29 mouse cellular contexts compared by ENCODE assay signal in the genomic region with DNA sequence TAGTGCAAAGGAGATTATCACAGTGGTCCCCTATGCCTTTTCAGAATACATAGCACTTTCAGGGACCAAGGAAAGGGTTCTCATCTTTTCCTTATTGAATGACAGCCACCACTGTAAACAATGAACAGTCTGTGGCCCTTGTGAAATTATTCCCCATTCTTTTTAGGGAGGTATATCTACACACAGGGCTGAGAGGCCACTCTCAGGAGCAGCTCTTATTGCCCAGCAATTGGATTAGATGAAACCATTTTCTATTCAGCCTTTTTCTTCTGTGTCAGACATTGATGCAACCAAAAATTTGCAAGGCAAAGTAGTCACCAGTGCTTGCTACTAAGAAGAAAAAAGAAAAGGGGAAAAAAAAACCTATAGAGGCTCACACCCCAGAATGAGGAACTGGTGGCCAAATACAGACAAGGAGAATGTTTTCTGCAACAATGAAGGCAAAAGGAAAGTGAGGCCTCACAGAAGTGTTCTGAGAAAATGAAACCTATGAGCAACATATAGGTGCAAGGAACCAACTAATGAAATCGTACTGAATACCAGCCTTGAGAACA.
"Had no signal": no experiment of that assay in that cellular context is flagged by ENCODE, and none has a peak within 500 bp of the region (broad histone marks: within the 10 kb centered on the region; RNA-seq: fewer than 3 reads in every experiment).

No protein-coding gene starts in this region.

- H3K4me1 ChIP-seq: limb, embryonic 10.5 days; limb, embryonic 12.5 days; limb, embryonic 13.5 days; limb, embryonic 15.5 days; liver, embryonic 12.5 days; liver, embryonic 13.5 days; liver, embryonic 15.5 days; lung, embryonic 15.5 days; megakaryocyte, embryonic 14.5 days; neural tube, embryonic 12.5 days had no signal

- H3K27ac ChIP-seq: left cerebral cortex, adult 2 months; limb, embryonic 10.5 days; limb, embryonic 12.5 days; limb, embryonic 13.5 days; limb, embryonic 15.5 days; liver, embryonic 12.5 days; liver, embryonic 13.5 days; liver, embryonic 14.5 days; liver, embryonic 15.5 days; lung, embryonic 15.5 days; macrophage; midbrain, embryonic 10.5 days; midbrain, embryonic 13.5 days; neural tube, embryonic 12.5 days had no signal

- H3K9ac ChIP-seq: limb, embryonic 12.5 days; limb, embryonic 13.5 days; limb, embryonic 15.5 days; liver, embryonic 12.5 days; liver, embryonic 13.5 days; liver, embryonic 14.5 days; liver, embryonic 15.5 days; liver, postnatal 0 days; lung, embryonic 14.5 days; lung, embryonic 15.5 days; midbrain, embryonic 13.5 days; neural tube, embryonic 12.5 days had no signal

- H3K27me3 ChIP-seq: limb, embryonic 12.5 days; limb, embryonic 13.5 days; limb, embryonic 15.5 days; liver, embryonic 12.5 days; liver, embryonic 13.5 days; liver, embryonic 15.5 days; lung, embryonic 15.5 days; megakaryocyte, embryonic 14.5 days; midbrain, embryonic 13.5 days; neural tube, embryonic 12.5 days had no signal

- H3K9me3 ChIP-seq: limb, embryonic 10.5 days; limb, embryonic 12.5 days; limb, embryonic 13.5 days; limb, embryonic 15.5 days; liver, embryonic 12.5 days; liver, embryonic 13.5 days; liver, embryonic 15.5 days; lung, embryonic 15.5 days; megakaryocyte, embryonic 14.5 days; midbrain, embryonic 10.5 days; midbrain, embryonic 13.5 days; neural tube, embryonic 12.5 days had no signal

- H3K36me3 ChIP-seq: limb, embryonic 10.5 days; limb, embryonic 12.5 days; limb, embryonic 13.5 days; limb, embryonic 15.5 days; liver, embryonic 12.5 days; liver, embryonic 13.5 days; liver, embryonic 15.5 days; lung, embryonic 15.5 days; midbrain, embryonic 10.5 days; midbrain, embryonic 13.5 days; neural tube, embryonic 12.5 days had no signal

- H3K4me3 ChIP-seq: left cerebral cortex, adult 2 months; limb, embryonic 10.5 days; limb, embryonic 12.5 days; limb, embryonic 13.5 days; limb, embryonic 15.5 days; liver, embryonic 12.5 days; liver, embryonic 13.5 days; liver, embryonic 15.5 days; lung, embryonic 15.5 days; megakaryocyte, embryonic 14.5 days; midbrain, embryonic 10.5 days; midbrain, embryonic 13.5 days; myocyte; neural tube, embryonic 12.5 days had no signal

- ATAC-seq: liver, embryonic 12.5 days; liver, postnatal 0 days; lung, postnatal 0 days; midbrain, embryonic 13.5 days had no signal

- DNase-seq: left cerebral cortex, postnatal 4 days; liver; liver, embryonic 13.5 days; liver, postnatal 0 days; lung, adult 18-20 months; lung, adult 2 months; lung, embryonic 14.5 days; lung, postnatal 10 days; lung, postnatal 14 days; lung, postnatal 36 days; lung, postnatal 4 days; midbrain, embryonic 14.5 days had no signal

- H3K4me2 ChIP-seq: limb, embryonic 12.5 days; limb, embryonic 13.5 days; limb, embryonic 15.5 days; liver, embryonic 11.5 days; liver, embryonic 12.5 days; liver, embryonic 13.5 days; liver, embryonic 15.5 days; lung, embryonic 14.5 days; lung, embryonic 15.5 days; midbrain, embryonic 13.5 days; neural tube, embryonic 12.5 days had no signal
